Mouse (Mus musculus): ENCODE measurements at regions not wholly inside any gene's neighbourhood (a gene's known extent, or its start where the extent isn't known, plus 50 kb on each side); places are given as distances from the start of the nearest gene placed in this dataset.

DNA sequence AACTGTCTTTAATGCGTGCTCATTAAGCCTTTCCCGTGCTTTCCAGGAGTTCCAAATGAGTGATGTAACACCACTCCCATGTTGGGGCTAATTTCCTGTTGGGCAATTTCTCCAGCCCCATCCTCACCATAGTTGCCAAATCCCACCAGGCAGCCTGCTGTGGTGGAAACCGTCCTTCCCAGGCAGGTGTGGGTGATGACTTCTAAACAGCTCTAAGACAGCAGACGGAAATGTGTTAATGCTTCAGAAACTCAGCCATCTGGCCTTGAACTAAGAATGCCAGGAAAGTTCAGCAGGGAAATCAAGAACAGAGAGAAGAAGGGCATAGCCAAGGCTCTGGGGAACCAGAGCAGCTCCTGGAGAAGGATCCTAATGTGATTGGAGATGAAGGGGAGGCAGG, 560.5 kb upstream of the Dmac1 start:
- no peak overlapping the region for H3K27ac ChIP-seq (ENCODE audit: insufficient read depth, low read depth)
- peaks cover 32% of the 10 kb centered on the region for H3K9me3 ChIP-seq (replicated peaks; ENCODE audit: low read length)
- H3K4me3 ChIP-seq (replicated peaks in 1 of 3; ENCODE audit: low read depth in 2 of 3, low read length in 2 of 3, poor library complexity in 1 of 3) = no peak overlapping the region
- H3K4me2 ChIP-seq (ENCODE audit: insufficient read depth, low read depth, poor library complexity, severe bottlenecking) = no peak overlapping the region
- H3K79me2 ChIP-seq (replicated peaks; ENCODE audit: control insufficient read depth, extremely low read depth, insufficient read depth, poor library complexity, severe bottlenecking) = no peaks in the 10 kb centered on the region
- in situ Hi-C loops (cut with MboI; ENCODE audit: low pct_ligation_motif_present, low pct_unique_long_range_greater_than_20kb, low sequenced_read_pairs) (no loop called here), dilution Hi-C loops (cut with MboI; ENCODE audit: extremely low pct_ligation_motif_present, extremely low pct_unique_long_range_greater_than_20kb, low sequenced_read_pairs) (no loop called here)
- no peaks in the 10 kb centered on the region for H3K27me3 ChIP-seq (replicated peaks)
- H3K4me1 ChIP-seq (ENCODE audit: control insufficient read depth in 1 of 2, insufficient read depth in 2 of 2) = no peaks in the 10 kb centered on the region
- no peak overlapping the region for H3K9ac ChIP-seq (ENCODE audit: insufficient read depth, low read depth)
- H3K36me3 ChIP-seq (replicated peaks in 1 of 2; ENCODE audit: control insufficient read depth in 1 of 2, insufficient read depth in 1 of 2, low read length in 1 of 2) = no peaks in the 10 kb centered on the region
- no peak for DNase-seq (ENCODE audit: extremely low read depth)
- TF ChIP-seq SMC3 (IDR thresholded peaks at IDR 0.05; ENCODE audit: low read depth, low read length) = no peak
- no peak for TF ChIP-seq POLR2AphosphoS2 (IDR thresholded peaks at IDR 0.05; ENCODE audit: low read depth, low read length)
- TF ChIP-seq GABPA (IDR thresholded peaks at IDR 0.05; ENCODE audit: insufficient replicate concordance, low read depth, low read length) = no peak
- TF ChIP-seq NRF1 (IDR thresholded peaks at IDR 0.05; ENCODE audit: low read depth, low read length) = no peak
- TF ChIP-seq HCFC1 (IDR thresholded peaks at IDR 0.05; ENCODE audit: low read depth, low read length) = no peak
- no peak for TF ChIP-seq E2F4 (IDR thresholded peaks at IDR 0.05; ENCODE audit: insufficient replicate concordance, low read depth, low read length)
- no peak for TF ChIP-seq MAFK (IDR thresholded peaks at IDR 0.05; ENCODE audit: insufficient replicate concordance, low read length)
- no peak for TF ChIP-seq ZMIZ1 (IDR thresholded peaks at IDR 0.05; ENCODE audit: low read depth, low read length)
- TF ChIP-seq ELF1 (IDR thresholded peaks at IDR 0.05; ENCODE audit: low read depth, low read length) = no peak
- TF ChIP-seq NELFE (IDR thresholded peaks at IDR 0.05; ENCODE audit: low read depth, low read length) = no peak
- no peak for TF ChIP-seq JUN (IDR thresholded peaks at IDR 0.05; ENCODE audit: insufficient read depth, low read depth, low read length)
- TF ChIP-seq MYC (IDR thresholded peaks at IDR 0.05; ENCODE audit: low read depth, low read length) = no peak
- TF ChIP-seq USF1 (IDR thresholded peaks at IDR 0.05; ENCODE audit: low read depth, low read length) = no peak

DNA sequence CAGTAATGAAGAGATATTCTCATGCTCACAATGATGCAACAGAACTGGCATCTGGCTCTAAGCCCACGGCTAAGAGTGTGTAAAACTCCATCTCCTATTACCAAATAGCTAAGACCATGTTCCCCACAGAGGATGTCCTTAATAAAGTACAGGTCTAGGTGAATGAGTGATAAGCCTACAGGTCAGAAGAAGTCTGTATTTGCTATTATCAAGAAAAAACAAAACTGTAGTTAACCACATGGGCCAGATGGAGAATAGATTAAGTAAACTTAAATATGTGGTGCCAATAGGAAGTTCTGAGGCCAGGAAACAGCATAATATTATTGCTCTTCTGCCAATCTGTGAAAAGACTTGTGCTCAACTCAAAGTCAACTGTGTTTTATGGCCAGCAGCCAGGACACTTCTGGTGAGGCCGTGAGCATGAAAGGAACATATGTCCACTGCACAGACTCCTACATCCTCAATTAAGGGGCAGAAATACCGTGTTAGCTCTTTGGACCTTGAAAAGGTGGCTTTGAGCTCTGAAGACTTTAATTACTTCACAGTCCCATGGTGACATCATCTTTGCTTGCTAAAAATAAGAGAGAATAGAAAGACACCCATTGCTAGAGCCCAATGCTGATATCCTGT, 549.1 kb upstream of the Dmac1 start:
- Histone ChIP-seq H3K27ac (ENCODE audit: insufficient read depth, low read depth) (no peak overlapping the region), H3K27me3 (replicated peaks) (no peaks in the 10 kb centered on the region), H3K9ac (ENCODE audit: insufficient read depth, low read depth) (no peak overlapping the region), H3K4me1 (ENCODE audit: control insufficient read depth in 1 of 2, insufficient read depth in 2 of 2) (no peaks in the 10 kb centered on the region), H3K36me3 (replicated peaks in 1 of 2; ENCODE audit: control insufficient read depth in 1 of 2, insufficient read depth in 1 of 2, low read length in 1 of 2) (no peaks in the 10 kb centered on the region), H3K79me2 (replicated peaks; ENCODE audit: control insufficient read depth, extremely low read depth, insufficient read depth, poor library complexity, severe bottlenecking) (no peaks in the 10 kb centered on the region), H3K9me3 (replicated peaks; ENCODE audit: low read length) (peaks cover 29% of the 10 kb centered on the region), H3K4me2 (ENCODE audit: insufficient read depth, low read depth, poor library complexity, severe bottlenecking) (no peak overlapping the region), H3K4me3 (replicated peaks in 1 of 3; ENCODE audit: low read depth in 2 of 3, low read length in 2 of 3, poor library complexity in 1 of 3) (no peak overlapping the region)
- TF ChIP-seq USF2 (conservative IDR thresholded peaks at IDR 0.05; ENCODE audit: low read depth, low read length) (no peak), MAZ (IDR thresholded peaks at IDR 0.05; ENCODE audit: low read depth, low read length) (no peak), MAFK (IDR thresholded peaks at IDR 0.05; ENCODE audit: insufficient replicate concordance, low read length) (no peak), MAX (IDR thresholded peaks at IDR 0.05; ENCODE audit: low read length) (no peak), JUN (IDR thresholded peaks at IDR 0.05; ENCODE audit: insufficient read depth, low read depth, low read length) (no peak), IRF4 (IDR thresholded peaks at IDR 0.05; ENCODE audit: low read depth, low read length) (no peak), TBP (conservative IDR thresholded peaks at IDR 0.05; ENCODE audit: low read depth, low read length) (no peak), EP300 (IDR thresholded peaks at IDR 0.05; ENCODE audit: low read length) (no peak), CTCF (conservative IDR thresholded peaks at IDR 0.05 in 1 of 2, IDR thresholded peaks at IDR 0.05 in 1 of 2; ENCODE audit: low read depth in 2 of 2, low read length in 2 of 2) (no peak), MYC (IDR thresholded peaks at IDR 0.05; ENCODE audit: low read depth, low read length) (no peak), MXI1 (IDR thresholded peaks at IDR 0.05; ENCODE audit: low read depth, low read length) (no peak), USF1 (IDR thresholded peaks at IDR 0.05; ENCODE audit: low read depth, low read length) (no peak), JUND (conservative IDR thresholded peaks at IDR 0.05; ENCODE audit: low read depth, low read length) (no peak), ZNF384 (IDR thresholded peaks at IDR 0.05; ENCODE audit: low read depth, low read length) (no peak), ELF1 (IDR thresholded peaks at IDR 0.05; ENCODE audit: low read depth, low read length) (no peak)
- in situ Hi-C loops (cut with MboI; ENCODE audit: low pct_ligation_motif_present, low pct_unique_long_range_greater_than_20kb, low sequenced_read_pairs) = no loop called here
- DNase-seq (ENCODE audit: extremely low read depth) = no peak
- dilution Hi-C loops (cut with MboI; ENCODE audit: extremely low pct_ligation_motif_present, extremely low pct_unique_long_range_greater_than_20kb, low sequenced_read_pairs) = no loop called here

Data from CH12.LX (cell line).